Mouse (Mus musculus) regulatory T cell (primary cell): ENCODE data around the gene Olfr560.

ENCODE experiments used
- in situ Hi-C: fragments of 300-600 bp; cut with MboI, MseI; formaldehyde crosslinking; loops from one replicate; pipeline ENCODE4 v1.15.1; 2025; ENCODE audit warnings: high pct_unique_total_duplicates

Gene Olfr560

GRCm38 (mm10) chr7:102759266-102759665, at the start of gene Olfr560, which contains the start of gene Olfr78:
TSS of gene Olfr560 (minus strand) at chr7:102759366.
TSS of gene Olfr78 (minus strand) at chr7:102759471.
- in situ Hi-C loops = loop anchor here (10.0 kb wide), 1 partner anchor 244 kb away; no protein-coding TSS in a partner anchor

- in situ Hi-C loops = no loop called here
Measured at GRCm38 (mm10) chr7:102803180-102803579, 44.0 kb upstream of the Olfr560 start, which contains the start of gene Olfr564. TSS of gene Olfr564 (plus strand) at chr7:102803480.

- in situ Hi-C loops = no loop called here
Measured at GRCm38 (mm10) chr7:102770921-102771320, 11.8 kb upstream of the Olfr560 start, which contains the start of gene Olfr561. TSS of gene Olfr561 (plus strand) at chr7:102771221.

- in situ Hi-C loops = loop anchor here (10.0 kb wide), 1 partner anchor 237 kb away; no protein-coding TSS in a partner anchor
Measured at GRCm38 (mm10) chr7:102752086-102752485, 7.1 kb downstream of the Olfr560 start.

GRCm38 (mm10) chr7:102737705-102738104, 21.5 kb downstream of the Olfr560 start:
- in situ Hi-C loops = no loop called here

- in situ Hi-C loops = no loop called here
Measured at GRCm38 (mm10) chr7:102733793-102734192, 25.4 kb downstream of the Olfr560 start.

- in situ Hi-C loops = no loop called here
Measured at GRCm38 (mm10) chr7:102727391-102727790, 31.8 kb downstream of the Olfr560 start, which contains the start of gene Olfr559. TSS of gene Olfr559 (minus strand) at chr7:102727491.

- in situ Hi-C loops = no loop called here
Measured at GRCm38 (mm10) chr7:102718970-102719369, 40.2 kb downstream of the Olfr560 start, which contains the start of gene Olfr33. TSS of gene Olfr33 (minus strand) at chr7:102719070.

GRCm38 (mm10) chr7:102701915-102702314, 57.3 kb downstream of the Olfr560 start, which contains the start of gene Olfr558:
TSS of gene Olfr558 (plus strand) at chr7:102702215.
- in situ Hi-C loops = no loop called here
